Mouse (Mus musculus) midbrain, postnatal 0 days (tissue): ENCODE results near the gene Nid2. TPM values are rescaled to one million over a fixed set of nuclear protein-coding genes. Genes with fewer than 3 reads are reported as not detected.

ENCODE experiments used
- ATAC-seq: fragments of 200-750 bp; cut with Nextera tagmentation; 2 replicates; pipeline ENCODE4 v1.8.0; 2017; ENCODE audit warnings: moderate number of reproducible peaks, mild to moderate bottlenecking, moderate TSS enrichment, moderate library complexity; ENCODE audit not compliant: low FRiP score
- DNase-seq: peaks from one replicate; pipeline ENCODE4 v3.0.0-alpha.2; 2015; ENCODE audit warnings: low spot score
- H3K27ac ChIP-seq: fragments of 300-500 bp; sonication (generic); 2 replicates; pipeline ENCODE4 v1.5.1; 2014; ENCODE audit warnings: low read depth, mild to moderate bottlenecking, low read length, mixed read lengths
- H3K27me3 ChIP-seq: fragments of 300-500 bp; sonication (generic); 2 replicates; pipeline ENCODE4 v1.6.1; 2014; ENCODE audit warnings: low read length, control low read depth, mixed read lengths; ENCODE audit not compliant: insufficient read depth
- H3K36me3 ChIP-seq: fragments of 300-500 bp; sonication (generic); 2 replicates; pipeline ENCODE4 v1.6.1; 2014; ENCODE audit warnings: low read length, control low read depth, mixed read lengths; ENCODE audit not compliant: insufficient read depth
- H3K4me1 ChIP-seq: fragments of 300-500 bp; sonication (generic); 2 replicates; pipeline ENCODE4 v1.6.1; 2014; ENCODE audit warnings: mild to moderate bottlenecking, control low read depth, antibody characterized with exemption, low read length, mixed read lengths; ENCODE audit not compliant: insufficient read depth
- H3K4me2 ChIP-seq: fragments of 300-500 bp; sonication (generic); 2 replicates; pipeline ENCODE4 v1.6.1; 2014; ENCODE audit warnings: low read depth, mild to moderate bottlenecking, low read length, mixed read lengths; ENCODE audit not compliant: poor library complexity, severe bottlenecking
- H3K4me3 ChIP-seq: fragments of 300-500 bp; sonication (generic); 2 replicates; pipeline ENCODE4 v1.5.1; 2014; ENCODE audit warnings: low read depth, mild to moderate bottlenecking, low read length, moderate library complexity
- H3K9ac ChIP-seq: fragments of 300-500 bp; sonication (generic); replicated peaks from 2 replicates; pipeline ENCODE4 v1.6.1; 2014; ENCODE audit warnings: mild to moderate bottlenecking, low read length, moderate library complexity, mixed read lengths; ENCODE audit not compliant: poor library complexity, severe bottlenecking
- H3K9me3 ChIP-seq: fragments of 300-500 bp; sonication (generic); 2 replicates; pipeline ENCODE4 v1.6.1; 2016; ENCODE audit warnings: low read length, control low read depth
- CTCF ChIP-seq: IDR thresholded peaks from 2 replicates; pipeline ENCODE4 v1.5.1; 2016; ENCODE audit warnings: antibody characterized with exemption, mild to moderate bottlenecking
- WGBS: fragments of 180-500 bp; shearing (Covaris S2); extraction: QIAGEN DNeasy Blood & Tissue Kit; methylation state at CpG from one replicate; pipeline ENCODE4 v1.1.7; 2014; 5-methylcytosine and 5-hydroxymethylcytosine counted together
- polyA plus RNA-seq: library from polyadenylated mRNA; unstranded; fragments of >200 nt; fragmentation: Nextera tagmentation; extraction: Ambion mirVana; gene quantifications from 2 replicates; pipeline ENCODE4 v1.2.1, GENCODE M21; 2015
- total RNA-seq: library from RNA; depleted of rRNA; stranded (reverse); fragments of >200 nt; gene quantifications from 2 replicates; pipeline ENCODE4 v1.2.3, GENCODE M21; 2014

The Nid2 gene
- total and polyA plus RNA-seq, 2 experiments from 2014 or later = 18.6 to 35.2 TPM

- no peaks in the 10 kb centered on the region for H3K4me1 ChIP-seq
- no peaks in the 10 kb centered on the region for H3K9me3 ChIP-seq
- H3K36me3 ChIP-seq = no peaks in the 10 kb centered on the region
- WGBS = 21% methylated on average over 5 of the region's 5 CpGs
- H3K9ac ChIP-seq = no peak overlapping the region
- H3K27ac ChIP-seq = no peak overlapping the region
- no peak for ATAC-seq
- no peak overlapping the region for H3K4me3 ChIP-seq
- no peak for TF ChIP-seq CTCF
- H3K27me3 ChIP-seq = no peaks in the 10 kb centered on the region
- no peak overlapping the region for H3K4me2 ChIP-seq
- DNase-seq = peak; percentile 15
These were observed 12.8 kb upstream of the Nid2 start for GRCm38 (mm10) chr14:19738094-19738843.

DNA sequence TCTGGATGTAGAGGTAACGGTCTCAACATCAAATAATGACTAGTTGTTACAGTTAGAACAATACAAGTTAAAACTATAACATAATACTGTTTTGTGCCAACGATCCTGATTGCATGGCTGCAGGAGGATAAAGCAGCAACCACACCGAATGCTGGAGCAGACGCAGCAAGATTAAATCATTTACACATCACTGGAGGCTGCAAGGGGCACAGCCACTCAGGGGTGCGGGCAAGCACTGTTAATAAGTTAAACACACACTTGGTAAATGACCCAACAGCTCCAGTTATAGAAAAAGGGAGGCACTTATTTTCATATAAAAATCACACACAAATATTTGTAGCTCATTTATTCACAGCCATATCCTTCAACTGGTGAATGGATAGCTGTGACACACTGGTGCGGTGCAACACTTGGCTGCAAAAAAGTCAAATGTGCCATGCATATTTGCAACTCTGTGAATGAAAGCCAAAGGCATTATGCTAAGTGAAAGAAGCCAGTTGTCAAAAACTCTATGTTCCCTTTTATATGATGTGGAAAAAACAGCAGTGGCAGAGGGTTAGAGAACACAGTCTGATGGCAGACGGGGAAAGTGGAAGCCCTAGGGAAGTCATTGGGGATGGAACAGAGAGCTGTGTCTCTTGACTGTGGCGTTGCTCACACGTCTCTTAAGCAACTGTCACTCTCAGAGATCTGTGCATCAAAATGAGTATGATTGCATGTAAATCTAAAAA, 11.5 kb upstream of the Nid2 start:
- Histone ChIP-seq H3K4me2 (no peak overlapping the region), H3K9me3 (no peaks in the 10 kb centered on the region), H3K27ac (no peak overlapping the region), H3K27me3 (no peaks in the 10 kb centered on the region), H3K4me3 (no peak overlapping the region), H3K9ac (no peak overlapping the region), H3K4me1 (no peaks in the 10 kb centered on the region), H3K36me3 (no peaks in the 10 kb centered on the region)
- ATAC-seq (no peak), DNase-seq (no peak)
- no peak for TF ChIP-seq CTCF
- WGBS = 51% methylated on average over 9 of the region's 9 CpGs

DNA sequence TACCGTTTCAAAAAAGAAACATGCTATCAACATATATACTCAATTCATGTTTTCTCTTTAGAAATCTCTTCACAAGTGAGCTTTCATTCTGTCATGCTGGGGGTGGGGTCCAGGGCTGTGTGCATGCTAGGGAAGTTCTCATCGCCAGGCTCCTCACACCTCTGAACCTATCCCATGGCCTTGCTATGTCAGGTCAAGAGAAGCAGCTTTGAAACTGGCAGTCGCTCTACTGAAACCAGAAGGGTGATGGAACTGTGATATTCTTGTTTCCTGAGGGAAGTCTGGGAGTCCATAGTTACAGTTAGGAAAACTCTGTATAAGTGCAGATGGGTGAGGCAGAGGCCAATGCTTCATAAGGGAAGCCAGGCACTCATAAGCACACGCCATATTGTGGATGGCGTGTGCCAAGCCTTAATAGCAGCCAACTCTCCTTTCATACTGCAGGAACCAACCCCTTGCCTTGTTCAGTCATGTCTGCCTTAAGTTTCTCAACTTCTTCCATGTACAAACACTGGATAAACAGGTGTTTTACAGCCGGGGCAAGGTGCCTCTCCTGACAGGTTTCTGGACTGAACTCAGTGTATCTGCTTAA, 10.8 kb upstream of the Nid2 start:
- no peaks in the 10 kb centered on the region for H3K27me3 ChIP-seq

DNA sequence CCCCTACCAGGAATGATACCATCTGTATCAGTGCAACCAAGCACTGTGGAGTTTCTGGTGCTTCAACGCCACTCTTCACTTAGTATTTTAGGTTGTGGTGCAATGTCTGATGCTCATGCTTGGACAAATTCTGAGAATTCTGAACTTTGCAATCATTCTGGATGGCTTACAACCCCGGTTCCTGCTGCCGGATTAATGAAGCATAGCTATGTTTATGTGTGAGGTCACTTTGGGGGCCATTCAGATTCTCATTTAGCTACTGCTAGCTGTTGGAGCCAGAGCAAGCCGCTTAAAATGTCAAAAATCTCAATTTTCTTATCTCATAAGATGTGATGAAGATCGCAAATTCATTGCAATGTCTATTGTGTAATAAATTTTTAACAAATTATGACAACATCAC, 6.2 kb upstream of the Nid2 start:
- H3K4me2 ChIP-seq = no peak overlapping the region
- no peak overlapping the region for H3K27ac ChIP-seq
- H3K9ac ChIP-seq = no peak overlapping the region
- no peak for ATAC-seq
- 90% methylated on average over 5 of the region's 5 CpGs for WGBS
- no peaks in the 10 kb centered on the region for H3K9me3 ChIP-seq
- H3K4me3 ChIP-seq = no peak overlapping the region
- H3K4me1 ChIP-seq = no peaks in the 10 kb centered on the region
- H3K27me3 ChIP-seq = peaks cover 4% of the 10 kb centered on the region; the same call in 1 of the 2 replicates
- H3K36me3 ChIP-seq = no peaks in the 10 kb centered on the region
- TF ChIP-seq CTCF = no peak
- DNase-seq = no peak

More for the DNA sequence above, 10.8 kb upstream of the Nid2 start:
- H3K4me2 ChIP-seq = no peak overlapping the region
- no peak overlapping the region for H3K27ac ChIP-seq
- H3K4me3 ChIP-seq = no peak overlapping the region
- no peaks in the 10 kb centered on the region for H3K9me3 ChIP-seq
- H3K36me3 ChIP-seq = no peaks in the 10 kb centered on the region
- WGBS = 90% methylated on average over 6 of the region's 6 CpGs
- DNase-seq (no peak), ATAC-seq (no peak)
- no peaks in the 10 kb centered on the region for H3K4me1 ChIP-seq
- TF ChIP-seq CTCF = no peak
- no peak overlapping the region for H3K9ac ChIP-seq

DNA sequence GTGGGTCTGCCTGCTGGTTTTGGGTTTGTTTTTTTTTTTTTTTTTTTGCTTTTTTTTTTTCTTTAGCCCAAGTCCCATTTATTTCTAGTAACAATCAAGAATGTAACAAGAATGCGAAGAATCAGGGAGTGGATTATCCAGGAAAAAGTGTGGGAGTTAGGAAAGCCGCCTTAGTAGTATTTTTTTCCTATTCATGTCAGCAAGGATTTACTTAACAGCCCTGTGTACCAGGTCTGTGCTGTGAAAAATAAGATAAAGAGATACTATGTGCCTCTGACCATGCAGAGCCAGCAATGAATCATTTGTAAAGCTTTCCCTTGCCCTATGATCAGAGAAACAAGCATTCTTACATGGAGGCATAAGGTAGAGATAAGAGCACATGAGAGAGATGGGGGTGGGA, 4.8 kb upstream of the Nid2 start:
- Histone ChIP-seq H3K9ac (no peak overlapping the region), H3K9me3 (no peaks in the 10 kb centered on the region), H3K27me3 (peaks cover 10% of the 10 kb centered on the region; the same call in 1 of the 2 replicates), H3K4me1 (no peaks in the 10 kb centered on the region; the same call in 1 of the 2 replicates), H3K27ac (no peak overlapping the region), H3K4me3 (no peak overlapping the region), H3K4me2 (no peak overlapping the region), H3K36me3 (no peaks in the 10 kb centered on the region)
- TF ChIP-seq CTCF = no peak
- ATAC-seq (no peak), DNase-seq (no peak)
- 82% methylated on average over 2 of the region's 2 CpGs for WGBS

DNA sequence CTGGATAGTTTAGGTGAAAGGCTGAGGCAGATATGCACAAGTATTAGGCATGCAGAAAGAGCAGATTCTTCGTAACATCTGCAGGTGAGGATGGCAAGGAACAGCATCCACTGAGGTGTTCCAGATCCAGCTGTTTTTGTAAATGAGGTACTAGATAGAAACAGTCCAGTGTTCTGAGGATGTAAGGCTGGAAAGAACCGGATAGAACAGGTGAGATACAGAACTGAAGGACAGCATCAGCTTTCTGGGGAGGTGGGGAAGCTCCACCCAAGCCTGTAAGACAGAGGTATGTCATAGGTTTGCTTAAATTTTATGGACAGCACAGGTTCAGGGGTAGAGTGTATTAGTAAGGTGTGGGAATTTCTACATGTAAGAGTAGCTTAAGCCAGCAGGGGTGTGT, 4.3 kb upstream of the Nid2 start:
- no peak overlapping the region for H3K9ac ChIP-seq
- no peaks in the 10 kb centered on the region; the same call in 1 of the 2 replicates for H3K4me1 ChIP-seq
- TF ChIP-seq CTCF = no peak
- H3K27ac ChIP-seq = no peak overlapping the region
- H3K27me3 ChIP-seq = peaks cover 10% of the 10 kb centered on the region; the same call in 1 of the 2 replicates
- WGBS = 81% methylated on average over 2 of the region's 2 CpGs
- no peak overlapping the region for H3K4me2 ChIP-seq
- no peak for ATAC-seq
- no peak overlapping the region for H3K4me3 ChIP-seq
- DNase-seq = no peak
- H3K36me3 ChIP-seq = no peaks in the 10 kb centered on the region
- H3K9me3 ChIP-seq = no peaks in the 10 kb centered on the region
